ENCODE assay signal across 17 mouse cellular contexts in genomic region chr7:91443377-91443714, GRCm38 (mm10).
DNase-seq lines count a peak whose midpoint lies in the region; ATAC-seq lines count a peak whose summit lies in the region.
"Had no signal": no experiment of that assay in that cellular context is flagged by ENCODE, and none has a peak within 500 bp of the region (broad histone marks: within the 10 kb centered on the region; RNA-seq: fewer than 3 reads in every experiment).

No protein-coding gene starts in this region.

- no peaks in the 10 kb centered on the region for H3K36me3 ChIP-seq in forebrain, embryonic 12.5 days (replicated peaks)
- no peaks in the 10 kb centered on the region for H3K36me3 ChIP-seq in forebrain, embryonic 14.5 days (ENCODE audit: control insufficient read depth, insufficient read depth, low read length)
- no peaks in the 10 kb centered on the region for H3K36me3 ChIP-seq in hindbrain, embryonic 14.5 days (replicated peaks; ENCODE audit: control insufficient read depth, insufficient read depth)
- H3K36me3 ChIP-seq in midbrain, embryonic 16.5 days (ENCODE audit: control insufficient read depth, insufficient read depth, low read length), result no peaks in the 10 kb centered on the region
- H3K36me3 ChIP-seq: embryonic facial prominence, embryonic 10.5 days; G1E; heart, embryonic 12.5 days; limb, embryonic 12.5 days; liver, embryonic 13.5 days had no signal

- H3K27ac ChIP-seq in forebrain, embryonic 12.5 days, result peak overlapping the region; percentile 83
- H3K27ac ChIP-seq in forebrain, embryonic 14.5 days (ENCODE audit: low read depth, low read length), result peak overlapping the region; percentile 86
- peak overlapping the region; percentile 74 for H3K27ac ChIP-seq in hindbrain, embryonic 14.5 days
- H3K27ac ChIP-seq in midbrain, embryonic 16.5 days (ENCODE audit: low read length), result peak overlapping the region; percentile 76
- H3K27ac ChIP-seq: embryonic facial prominence, embryonic 10.5 days; kidney, postnatal 0 days; limb, embryonic 12.5 days; liver, embryonic 13.5 days had no signal

- H3K9ac ChIP-seq in forebrain, embryonic 12.5 days, result no peak overlapping the region
- H3K9ac ChIP-seq in forebrain, embryonic 14.5 days (ENCODE audit: low read length), result no peak overlapping the region
- 0 out of 2 replicates have a peak overlapping the region, but pooled peaks have one; percentile 5 for H3K9ac ChIP-seq in hindbrain, embryonic 14.5 days
- no peak overlapping the region for H3K9ac ChIP-seq in midbrain, embryonic 16.5 days (ENCODE audit: low read depth, low read length)
- H3K9ac ChIP-seq: heart, embryonic 12.5 days; limb, embryonic 12.5 days; liver, embryonic 13.5 days had no signal

- DNase-seq in forebrain, embryonic 14.5 days (ENCODE audit: low spot score), result no peak
- no peak for DNase-seq in hindbrain, embryonic 14.5 days (ENCODE audit: low spot score)
- DNase-seq in B cell, adult 2 months, result no peak
- no peak for DNase-seq in spleen, adult 12 weeks (ENCODE audit: low spot score)
- no peak for DNase-seq in lung, adult 18-20 months
- no peak for DNase-seq in urinary bladder, postnatal 4 days (ENCODE audit: low spot score in 2 of 2)
- DNase-seq: liver, embryonic 13.5 days; thymus, postnatal 4 days had no signal

- H3K27me3 ChIP-seq in forebrain, embryonic 12.5 days, result no peaks in the 10 kb centered on the region
- no peaks in the 10 kb centered on the region for H3K27me3 ChIP-seq in forebrain, embryonic 14.5 days (replicated peaks; ENCODE audit: control insufficient read depth, insufficient read depth, low read length)
- no peaks in the 10 kb centered on the region for H3K27me3 ChIP-seq in hindbrain, embryonic 14.5 days (ENCODE audit: control insufficient read depth, insufficient read depth, low read length)
- H3K27me3 ChIP-seq in midbrain, embryonic 16.5 days (ENCODE audit: control insufficient read depth, insufficient read depth, low read depth, low read length), result no peaks in the 10 kb centered on the region
- H3K27me3 ChIP-seq: heart, embryonic 12.5 days; limb, embryonic 12.5 days; liver, embryonic 13.5 days had no signal

- 59% methylated on average over 5 of the region's 5 CpGs for WGBS in forebrain, embryonic 12.5 days
- WGBS in forebrain, embryonic 14.5 days, result 69% methylated on average over 5 of the region's 5 CpGs
- 33% methylated on average over 5 of the region's 5 CpGs for WGBS in hindbrain, embryonic 14.5 days
- 39% methylated on average over 5 of the region's 5 CpGs for WGBS in midbrain, embryonic 16.5 days

- no peak overlapping the region for H3K4me3 ChIP-seq in forebrain, embryonic 12.5 days (replicated peaks)
- no peak overlapping the region for H3K4me3 ChIP-seq in forebrain, embryonic 14.5 days (ENCODE audit: low read depth, low read length)
- no peak overlapping the region for H3K4me3 ChIP-seq in hindbrain, embryonic 14.5 days (replicated peaks; ENCODE audit: low read length)
- no peak overlapping the region for H3K4me3 ChIP-seq in midbrain, embryonic 16.5 days (ENCODE audit: low read depth, low read length)
- H3K4me3 ChIP-seq: embryonic facial prominence, embryonic 10.5 days; heart, embryonic 12.5 days; limb, embryonic 12.5 days; liver, embryonic 13.5 days had no signal

- no peak overlapping the region for H3K4me2 ChIP-seq in forebrain, embryonic 12.5 days
- H3K4me2 ChIP-seq in forebrain, embryonic 14.5 days (ENCODE audit: low read length), result no peak overlapping the region; the same call in 1 of the 2 replicates
- H3K4me2 ChIP-seq in hindbrain, embryonic 14.5 days (replicated peaks), result no peak overlapping the region
- H3K4me2 ChIP-seq in midbrain, embryonic 16.5 days (ENCODE audit: low read length), result peak overlapping the region; percentile 27
- H3K4me2 ChIP-seq: heart, embryonic 12.5 days; limb, embryonic 12.5 days; liver, embryonic 13.5 days had no signal

- ATAC-seq in forebrain, embryonic 12.5 days (ENCODE audit: low FRiP score), result peak; percentile 10; the same call in 1 of the 2 replicates
- peak; percentile 19 for ATAC-seq in forebrain, embryonic 14.5 days
- ATAC-seq in hindbrain, embryonic 14.5 days (ENCODE audit: low FRiP score), result 0 out of 2 replicates have a peak, but pooled peaks have one; percentile 15
- ATAC-seq in midbrain, embryonic 16.5 days, result peak; percentile 40
- ATAC-seq: CD4-positive, CD25-positive, alpha-beta regulatory T cell, adult 4 months; intestine, postnatal 0 days had no signal

- no peaks in the 10 kb centered on the region for H3K9me3 ChIP-seq in forebrain, embryonic 12.5 days
- no peaks in the 10 kb centered on the region for H3K9me3 ChIP-seq in forebrain, embryonic 14.5 days (replicated peaks; ENCODE audit: control insufficient read depth, low read length)
- no peaks in the 10 kb centered on the region for H3K9me3 ChIP-seq in hindbrain, embryonic 14.5 days (ENCODE audit: control insufficient read depth, low read length)
- no peaks in the 10 kb centered on the region for H3K9me3 ChIP-seq in midbrain, embryonic 16.5 days (replicated peaks; ENCODE audit: control insufficient read depth, low read length, poor library complexity, severe bottlenecking)
- H3K9me3 ChIP-seq: embryonic facial prominence, embryonic 10.5 days; G1E; heart, embryonic 12.5 days; limb, embryonic 12.5 days; liver, embryonic 13.5 days had no signal

- H3K4me1 ChIP-seq in forebrain, embryonic 12.5 days, result peaks cover 10% of the 10 kb centered on the region
- H3K4me1 ChIP-seq in forebrain, embryonic 14.5 days (ENCODE audit: control insufficient read depth, insufficient read depth, low read length), result peaks cover 6% of the 10 kb centered on the region; the same call in 1 of the 2 replicates
- peaks cover 8% of the 10 kb centered on the region; the same call in 1 of the 2 replicates for H3K4me1 ChIP-seq in hindbrain, embryonic 14.5 days (replicated peaks; ENCODE audit: control insufficient read depth, insufficient read depth, low read length)
- peaks cover 10% of the 10 kb centered on the region for H3K4me1 ChIP-seq in midbrain, embryonic 16.5 days (ENCODE audit: control insufficient read depth, insufficient read depth, low read length)
- H3K4me1 ChIP-seq: embryonic facial prominence, embryonic 10.5 days; heart, embryonic 12.5 days; limb, embryonic 12.5 days; liver, embryonic 13.5 days had no signal
